Mouse (Mus musculus): Measurements from ENCODE around the gene Cdip1. TPM values are rescaled to one million over a fixed set of nuclear protein-coding genes. Genes with fewer than 3 reads are reported as not detected.
"Not testable (repeated sequence)": the region's sequence is repeated elsewhere in the genome, so short reads cannot be mapped to it uniquely, and the experiment has no call there.

Cdip1 gene
- polyA plus RNA-seq (2015; fragmentation: Nextera tagmentation; extraction: Ambion mirVana) = 83.1 and 88.3 TPM in 2 replicates

DNA sequence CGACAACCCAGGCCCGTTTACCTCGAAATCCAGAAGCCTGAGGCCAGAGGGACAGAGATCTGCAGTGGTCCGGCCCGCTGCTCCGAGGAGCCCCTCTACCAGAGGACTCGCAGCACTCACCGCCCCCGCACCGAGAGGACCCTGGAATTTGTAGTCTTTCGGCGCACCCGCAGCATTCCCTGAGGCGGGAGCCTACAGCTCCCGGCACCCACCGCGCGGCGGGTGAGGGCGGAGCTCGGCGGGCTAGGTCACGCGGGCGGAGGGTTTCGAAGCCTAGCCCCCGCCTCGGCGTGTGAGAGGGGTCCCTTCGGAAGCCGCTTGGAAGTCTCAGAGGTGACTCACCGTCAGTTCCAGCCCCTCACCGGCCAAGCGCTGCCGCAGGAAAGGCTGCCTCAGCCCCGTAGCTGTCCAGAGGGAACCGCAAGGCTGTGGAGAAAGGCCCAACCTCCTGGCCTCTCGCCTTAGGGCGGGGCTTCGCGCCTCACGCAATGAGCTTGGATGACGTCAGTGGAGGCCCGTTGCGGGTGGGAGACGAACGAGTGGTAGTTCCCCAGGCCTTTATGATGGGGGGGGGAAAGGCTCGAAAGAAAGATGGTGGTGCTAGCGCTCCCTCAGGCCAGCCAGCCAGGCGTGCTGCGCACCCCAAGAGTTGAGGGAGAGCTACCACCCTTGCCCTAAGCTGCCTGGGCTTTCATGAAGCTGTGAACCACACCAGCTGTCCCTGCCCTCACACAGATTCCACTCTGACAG lies at the start of gene Cdip1:
Cdip1 (minus strand) TSS at position 483 of the 750 bp plus-strand sequence.
- Histone ChIP-seq H3K4me3 (replicated peaks) (peak within 1 kb of the TSS; percentile 78), H3K9ac (peak within 1 kb of the TSS; percentile 83), H3K27me3 (replicated peaks) (no peaks in the 10 kb centered on the region), H3K4me1 (replicated peaks) (peaks cover 20% of the 10 kb centered on the region), H3K9me3 (no peaks in the 10 kb centered on the region), H3K36me3 (no peaks in the 10 kb centered on the region), H3K27ac (peak within 1 kb of the TSS; percentile 99), H3K4me2 (replicated peaks) (peak within 1 kb of the TSS; percentile 84)
- ATAC-seq = peak; percentile 98
- WGBS = under 1% methylated on average over 51 of the region's 51 CpGs

GRCm38 (mm10) chr16:4839552-4839951 lies 49.5 kb upstream of the Cdip1 start:
- Histone ChIP-seq H3K9me3 (no peaks in the 10 kb centered on the region), H3K9ac (no peak overlapping the region), H3K27me3 (replicated peaks) (no peaks in the 10 kb centered on the region), H3K4me3 (replicated peaks) (no peak overlapping the region), H3K4me1 (replicated peaks) (no peaks in the 10 kb centered on the region), H3K4me2 (replicated peaks) (no peak overlapping the region), H3K36me3 (no peaks in the 10 kb centered on the region), H3K27ac (no peak overlapping the region)
- no peak for ATAC-seq
- WGBS = 81% methylated on average over 3 of the region's 3 CpGs

DNA sequence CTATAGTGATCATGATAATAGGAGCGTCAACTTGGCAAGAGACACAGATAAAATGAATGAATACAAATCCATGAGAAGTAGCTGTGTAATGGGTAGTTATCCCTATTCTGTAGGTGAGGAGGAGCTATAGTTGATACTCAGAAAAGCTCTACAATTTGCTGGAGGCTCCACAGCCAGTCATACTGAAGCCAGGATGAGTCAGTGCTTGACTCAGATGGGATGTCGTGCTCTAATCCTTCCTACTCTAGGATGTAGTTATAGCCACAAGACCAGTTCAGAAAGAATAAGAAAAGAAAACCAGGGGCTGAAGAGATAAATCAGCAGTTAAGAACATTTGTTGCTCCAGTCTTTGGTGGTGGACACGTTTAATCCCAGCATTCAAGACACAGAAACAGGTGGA lies 47.5 kb upstream of the Cdip1 start:
- 81% methylated on average over 3 of the region's 3 CpGs for WGBS
- H3K27ac ChIP-seq = no peak overlapping the region
- ATAC-seq = no peak
- no peak overlapping the region for H3K4me3 ChIP-seq (replicated peaks)
- H3K9me3 ChIP-seq = no peaks in the 10 kb centered on the region
- H3K9ac ChIP-seq = no peak overlapping the region
- no peak overlapping the region for H3K4me2 ChIP-seq (replicated peaks)
- no peaks in the 10 kb centered on the region for H3K27me3 ChIP-seq (replicated peaks)
- H3K36me3 ChIP-seq = no peaks in the 10 kb centered on the region
- H3K4me1 ChIP-seq (replicated peaks) = no peaks in the 10 kb centered on the region

GRCm38 (mm10) chr16:4835191-4835590 lies 45.1 kb upstream of the Cdip1 start, which contains the start of gene 4930562C15Rik:
Gene 4930562C15Rik (plus strand): TSS chr16:4835416.
- Histone ChIP-seq H3K9me3 (no peaks in the 10 kb centered on the region), H3K4me3 (replicated peaks) (no peak within 1 kb of the TSS), H3K36me3 (no peaks in the 10 kb centered on the region), H3K4me1 (replicated peaks) (0 out of 2 replicates have a peak, but pooled peaks cover 7% of the 10 kb centered on the region), H3K4me2 (replicated peaks) (no peak within 1 kb of the TSS), H3K9ac (no peak within 1 kb of the TSS), H3K27me3 (replicated peaks) (no peaks in the 10 kb centered on the region), H3K27ac (no peak within 1 kb of the TSS)
- no peak for ATAC-seq
- WGBS = 76% methylated on average over 3 of the region's 3 CpGs

GRCm38 (mm10) chr16:4833858-4834257 lies 43.8 kb upstream of the Cdip1 start:
- no peak overlapping the region for H3K4me2 ChIP-seq (replicated peaks)
- no peak overlapping the region for H3K4me3 ChIP-seq (replicated peaks)
- WGBS = 84% methylated on average over 2 of the region's 2 CpGs
- no peaks in the 10 kb centered on the region for H3K27me3 ChIP-seq (replicated peaks)
- 0 out of 2 replicates have a peak, but pooled peaks cover 7% of the 10 kb centered on the region for H3K4me1 ChIP-seq (replicated peaks)
- no peaks in the 10 kb centered on the region for H3K36me3 ChIP-seq
- H3K9ac ChIP-seq = no peak overlapping the region
- ATAC-seq = no peak
- no peaks in the 10 kb centered on the region for H3K9me3 ChIP-seq
- H3K27ac ChIP-seq = no peak overlapping the region

DNA sequence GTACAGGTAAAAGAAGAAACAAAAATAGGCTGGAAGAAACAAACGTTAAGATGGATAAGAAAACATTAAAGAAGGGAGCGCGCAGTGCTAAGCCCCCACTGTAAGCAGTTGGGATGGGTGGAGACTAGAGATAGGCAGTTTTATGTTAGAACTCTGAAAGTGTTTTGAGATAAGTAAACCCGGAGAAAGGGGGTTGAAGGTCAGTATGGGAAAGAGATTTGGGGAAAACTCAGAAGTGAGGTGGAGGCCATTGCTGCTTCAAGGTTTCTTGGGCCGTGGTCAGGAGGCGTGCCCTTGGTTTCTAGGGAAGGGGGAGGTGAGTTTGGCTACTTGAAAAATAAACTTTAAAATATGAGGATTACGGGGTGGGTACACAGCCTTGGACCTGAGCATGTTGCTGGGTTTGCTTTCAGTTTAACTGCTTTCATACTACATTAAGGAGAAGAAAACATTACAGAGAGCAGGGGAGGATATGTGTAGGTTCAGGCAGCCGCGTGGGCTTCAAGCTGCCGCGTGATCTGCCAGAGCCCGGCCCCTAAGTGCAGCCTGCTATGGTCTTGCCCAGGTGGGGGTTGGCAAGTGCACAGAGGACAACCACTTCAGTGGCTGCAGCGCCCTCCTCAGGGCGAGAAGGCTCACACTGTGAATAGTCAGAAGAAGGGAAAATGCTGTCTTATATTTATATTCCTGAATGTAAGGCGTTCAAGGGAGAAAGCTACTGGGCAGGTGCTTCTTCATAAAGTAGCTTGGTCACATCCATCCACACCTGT lies 41.7 kb upstream of the Cdip1 start:
- Histone ChIP-seq H3K9ac (no peak overlapping the region), H3K4me2 (replicated peaks) (no peak overlapping the region)
- 53% methylated on average over 15 of the region's 15 CpGs for WGBS

GRCm38 (mm10) chr16:4829271-4829900 lies 39.3 kb upstream of the Cdip1 start:
- WGBS = 72% methylated on average over 6 of the region's 6 CpGs
- no peak for ATAC-seq
- Histone ChIP-seq H3K4me2 (replicated peaks) (no peak overlapping the region), H3K9me3 (no peaks in the 10 kb centered on the region), H3K36me3 (no peaks in the 10 kb centered on the region), H3K27me3 (replicated peaks) (no peaks in the 10 kb centered on the region), H3K27ac (no peak overlapping the region), H3K4me3 (replicated peaks) (no peak overlapping the region), H3K4me1 (replicated peaks) (0 out of 2 replicates have a peak, but pooled peaks cover 7% of the 10 kb centered on the region), H3K9ac (no peak overlapping the region)

More for the DNA sequence above, 41.7 kb upstream of the Cdip1 start:
- Histone ChIP-seq H3K27me3 (replicated peaks) (no peaks in the 10 kb centered on the region), H3K4me1 (replicated peaks) (0 out of 2 replicates have a peak, but pooled peaks cover 7% of the 10 kb centered on the region), H3K4me3 (replicated peaks) (no peak overlapping the region), H3K27ac (no peak overlapping the region), H3K36me3 (no peaks in the 10 kb centered on the region), H3K9me3 (no peaks in the 10 kb centered on the region)
- ATAC-seq = peak; percentile 74

DNA sequence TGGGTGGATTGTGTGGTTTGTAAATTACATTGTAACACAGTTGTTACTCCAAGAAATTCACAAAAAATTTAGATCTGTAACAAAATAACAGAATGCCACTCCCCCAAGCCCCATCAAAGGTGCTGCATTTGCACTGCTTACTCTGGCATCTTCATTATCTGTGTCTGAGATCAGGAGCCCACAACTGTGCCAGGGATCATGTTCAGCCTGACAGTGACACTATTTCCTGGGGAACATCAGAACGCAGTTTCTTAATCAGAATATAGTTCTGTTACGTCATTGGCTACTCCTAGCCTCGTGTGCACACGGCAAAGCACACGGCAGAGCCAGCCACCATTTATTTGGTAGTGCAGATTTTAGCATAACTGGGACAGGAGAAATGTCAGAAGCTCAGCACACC lies 37.5 kb upstream of the Cdip1 start:
- Histone ChIP-seq H3K9ac (no peak overlapping the region), H3K27ac (no peak overlapping the region), H3K4me1 (replicated peaks) (0 out of 2 replicates have a peak, but pooled peaks cover 7% of the 10 kb centered on the region), H3K36me3 (no peaks in the 10 kb centered on the region), H3K4me3 (replicated peaks) (no peak overlapping the region), H3K4me2 (replicated peaks) (no peak overlapping the region), H3K9me3 (no peaks in the 10 kb centered on the region), H3K27me3 (replicated peaks) (no peaks in the 10 kb centered on the region)
- ATAC-seq = no peak
- 86% methylated on average over 5 of the region's 5 CpGs for WGBS

DNA sequence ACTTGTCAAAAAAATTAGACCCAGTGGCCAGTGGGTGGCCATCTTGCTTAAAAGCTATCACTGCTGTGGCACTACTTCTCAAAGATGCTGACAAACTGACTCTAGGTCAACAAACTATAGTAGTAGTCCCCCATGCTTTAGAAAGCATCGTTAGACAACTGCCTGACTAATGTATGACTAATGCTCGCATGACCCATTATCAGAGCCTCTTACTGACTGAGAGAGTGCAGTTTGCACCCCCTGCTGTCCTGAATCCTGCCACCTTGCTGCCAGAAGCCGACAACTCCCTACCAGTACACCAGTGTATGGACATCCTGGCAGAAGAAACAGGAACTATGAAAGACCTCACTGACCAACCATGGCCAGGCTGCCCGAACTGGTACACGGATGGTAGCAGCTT lies 34.4 kb upstream of the Cdip1 start:
- not testable (repeated sequence) for H3K9ac ChIP-seq
- WGBS = 84% methylated on average over 5 of the region's 5 CpGs

GRCm38 (mm10) chr16:4818349-4818748 lies 28.3 kb upstream of the Cdip1 start:
- H3K9me3 ChIP-seq = no peaks in the 10 kb centered on the region
- no peak for ATAC-seq
- no peak overlapping the region for H3K9ac ChIP-seq
- H3K4me3 ChIP-seq (replicated peaks) = no peak overlapping the region
- no peaks in the 10 kb centered on the region for H3K4me1 ChIP-seq (replicated peaks)
- H3K27me3 ChIP-seq (replicated peaks) = no peaks in the 10 kb centered on the region
- H3K4me2 ChIP-seq (replicated peaks) = no peak overlapping the region
- WGBS = 89% methylated on average over 3 of the region's 3 CpGs
- no peak overlapping the region for H3K27ac ChIP-seq
- no peaks in the 10 kb centered on the region for H3K36me3 ChIP-seq

More for the DNA sequence above, 34.4 kb upstream of the Cdip1 start:
- not testable (repeated sequence) for ATAC-seq; H3K27me3 ChIP-seq (replicated peaks); H3K27ac ChIP-seq; H3K9me3 ChIP-seq; H3K36me3 ChIP-seq; H3K4me1 ChIP-seq (replicated peaks); H3K4me2 ChIP-seq (replicated peaks); H3K4me3 ChIP-seq (replicated peaks)

DNA sequence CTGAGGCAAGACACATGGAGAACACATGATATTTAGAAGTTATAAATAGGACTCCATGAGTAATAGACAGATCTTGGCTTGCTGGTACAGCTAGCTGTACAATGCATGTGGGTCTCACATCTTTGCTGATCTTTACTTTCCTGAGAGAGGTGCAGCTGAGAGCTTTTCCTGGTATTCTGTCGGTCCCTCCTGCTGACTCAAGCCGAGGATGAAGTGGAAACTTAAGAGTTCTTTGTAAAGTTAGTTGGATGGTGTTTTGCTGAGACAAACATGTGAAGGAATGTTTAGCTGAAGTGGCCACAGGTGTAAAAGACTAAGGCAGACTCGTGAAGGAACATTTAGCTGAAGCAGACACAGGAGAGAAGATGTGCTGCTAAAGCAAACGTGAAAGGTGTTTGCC lies 6.5 kb upstream of the Cdip1 start:
- H3K9ac ChIP-seq = no peak overlapping the region
- ATAC-seq = no peak
- no peak overlapping the region for H3K4me3 ChIP-seq (replicated peaks)
- no peaks in the 10 kb centered on the region for H3K9me3 ChIP-seq
- 81% methylated on average over 4 of the region's 4 CpGs for WGBS
- no peak overlapping the region for H3K4me2 ChIP-seq (replicated peaks)
- H3K27ac ChIP-seq = no peak overlapping the region
- no peaks in the 10 kb centered on the region for H3K27me3 ChIP-seq (replicated peaks)
- H3K36me3 ChIP-seq = no peaks in the 10 kb centered on the region
- H3K4me1 ChIP-seq (replicated peaks) = no peaks in the 10 kb centered on the region

- H3K4me1 ChIP-seq (replicated peaks) = peaks cover 15% of the 10 kb centered on the region
- no peaks in the 10 kb centered on the region for H3K9me3 ChIP-seq
- H3K9ac ChIP-seq = no peak overlapping the region
- H3K36me3 ChIP-seq = no peaks in the 10 kb centered on the region
- no peak for ATAC-seq
- WGBS = 61% methylated on average over 2 of the region's 2 CpGs
- no peaks in the 10 kb centered on the region for H3K27me3 ChIP-seq (replicated peaks)
- no peak overlapping the region for H3K4me3 ChIP-seq (replicated peaks)
- H3K4me2 ChIP-seq (replicated peaks) = no peak overlapping the region
- H3K27ac ChIP-seq = no peak overlapping the region
These were observed 1.2 kb upstream of the Cdip1 start for GRCm38 (mm10) chr16:4791332-4791731.

Measured in intestine, embryonic 15.5 days (tissue).